Mouse (Mus musculus): ENCODE measurements around the gene Pard3. TPM values are rescaled to one million over a fixed set of nuclear protein-coding genes. Genes with fewer than 3 reads are reported as not detected.

The Pard3 gene
- polyA plus RNA-seq, 2 experiments, result 4.5 TPM

DNA sequence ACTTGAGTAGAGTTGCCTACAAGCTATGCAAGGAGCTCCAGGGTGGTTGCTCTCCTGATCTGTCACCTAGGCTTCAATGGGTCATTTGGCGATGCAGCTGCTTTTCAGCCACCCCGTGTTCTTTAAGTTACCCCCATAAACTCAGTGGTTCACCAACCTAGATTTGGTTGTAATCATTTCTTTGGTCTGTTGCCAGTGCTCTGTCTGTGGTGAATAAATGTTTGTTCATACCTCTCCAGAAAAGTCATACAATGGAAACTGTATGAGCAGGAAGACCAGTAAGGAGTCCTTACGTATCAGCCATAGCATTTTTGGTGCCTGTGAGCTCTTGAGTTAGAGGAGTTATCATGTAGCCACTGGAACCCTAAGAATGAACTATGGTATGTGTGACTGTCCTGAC, 17.6 kb downstream of the Pard3 start:
- Histone ChIP-seq H3K4me1 (replicated peaks; ENCODE audit: control insufficient read depth in 2 of 2, insufficient read depth in 2 of 2, low read length in 1 of 2) (peaks cover 0 to 26% of the 10 kb centered on the region in 2 experiments; a peak in 2 of 4 replicates), H3K4me3 (ENCODE audit: insufficient read depth in 1 of 2, low read depth in 2 of 2, low read length in 2 of 2) (no peak overlapping the region), H3K9ac (replicated peaks) (no peak overlapping the region), H3K9me3 (ENCODE audit: control insufficient read depth, low read length) (no peaks in the 10 kb centered on the region), H3K36me3 (replicated peaks; ENCODE audit: control insufficient read depth, insufficient read depth, low read depth) (no peaks in the 10 kb centered on the region), H3K4me2 (ENCODE audit: low read depth) (no peak overlapping the region), H3K27ac (no peak overlapping the region), H3K27me3 (ENCODE audit: control insufficient read depth, insufficient read depth, low read length) (no peaks in the 10 kb centered on the region)
- ATAC-seq (ENCODE audit: insufficient read depth), result no peak
- TF ChIP-seq EP300 (IDR thresholded peaks at IDR 0.05; ENCODE audit: low read depth), result no peak
- TF ChIP-seq CTCF (IDR thresholded peaks at IDR 0.05; ENCODE audit: low read depth), result no peak
- WGBS (ENCODE audit: insufficient replicate concordance), result 61% methylated on average over 3 of the region's 3 CpGs
- no peak for DNase-seq (ENCODE audit: low read depth in 3 of 3, low spot score in 3 of 3)

DNA sequence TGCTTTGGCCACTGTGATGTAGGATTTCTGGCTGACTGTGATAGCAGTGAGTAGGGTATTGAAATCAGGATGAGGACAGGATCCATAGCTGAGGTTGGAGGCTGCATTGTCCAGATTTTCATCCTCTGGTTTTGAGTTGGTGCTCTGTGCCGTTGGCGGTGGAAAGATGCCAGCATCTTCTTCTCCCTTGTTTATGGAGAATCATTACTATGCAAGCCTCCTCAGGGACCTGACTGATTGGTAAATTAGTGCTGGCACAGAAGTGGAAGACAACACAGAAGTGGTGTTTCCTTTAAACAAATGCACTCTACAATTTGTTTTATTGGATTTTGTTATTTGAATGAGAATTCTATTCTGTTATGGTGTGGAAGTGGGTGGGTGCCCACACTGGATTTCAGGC, 18.8 kb downstream of the Pard3 start:
- Histone ChIP-seq H3K9ac (replicated peaks) (no peak overlapping the region), H3K4me3 (ENCODE audit: insufficient read depth in 1 of 2, low read depth in 2 of 2, low read length in 2 of 2) (no peak overlapping the region), H3K4me1 (replicated peaks; ENCODE audit: control insufficient read depth in 2 of 2, insufficient read depth in 2 of 2, low read length in 1 of 2) (peaks cover 0 to 22% of the 10 kb centered on the region in 2 experiments; a peak in 2 of 4 replicates), H3K36me3 (replicated peaks; ENCODE audit: control insufficient read depth, insufficient read depth, low read depth) (no peaks in the 10 kb centered on the region), H3K9me3 (ENCODE audit: control insufficient read depth, low read length) (no peaks in the 10 kb centered on the region), H3K4me2 (ENCODE audit: low read depth) (no peak overlapping the region), H3K27me3 (ENCODE audit: control insufficient read depth, insufficient read depth, low read length) (no peaks in the 10 kb centered on the region), H3K27ac (no peak overlapping the region)
- WGBS (ENCODE audit: insufficient replicate concordance), result 74% methylated on average over 2 of the region's 2 CpGs
- ATAC-seq (ENCODE audit: insufficient read depth), result no peak
- TF ChIP-seq EP300 (IDR thresholded peaks at IDR 0.05; ENCODE audit: low read depth) (no peak), CTCF (IDR thresholded peaks at IDR 0.05; ENCODE audit: low read depth) (no peak)
- no peak for DNase-seq (ENCODE audit: low read depth in 3 of 3, low spot score in 3 of 3)

DNA sequence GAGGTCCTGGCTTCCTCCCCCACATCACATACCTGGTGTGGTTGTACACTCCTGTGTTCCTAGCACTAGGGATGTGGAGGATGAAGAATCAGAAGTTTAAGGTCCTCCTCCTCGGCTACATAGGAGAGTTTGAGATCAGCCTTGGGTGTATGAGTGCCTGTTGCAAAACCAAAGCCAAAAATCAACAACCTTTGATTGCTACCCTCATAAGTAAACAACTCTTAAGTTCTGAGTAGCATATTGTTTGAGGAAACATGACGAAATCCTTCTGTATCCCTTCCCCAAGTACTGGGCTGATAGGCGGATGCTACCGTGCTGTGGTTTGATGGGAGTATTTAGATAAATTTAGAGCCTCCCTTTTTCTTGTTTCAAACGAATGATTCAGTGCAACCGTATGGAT, 20.9 kb downstream of the Pard3 start:
- Histone ChIP-seq H3K4me3 (ENCODE audit: insufficient read depth in 1 of 2, low read depth in 2 of 2, low read length in 2 of 2) (no peak overlapping the region), H3K9ac (replicated peaks) (no peak overlapping the region), H3K4me2 (ENCODE audit: low read depth) (no peak overlapping the region), H3K9me3 (ENCODE audit: control insufficient read depth, low read length) (no peaks in the 10 kb centered on the region), H3K27me3 (ENCODE audit: control insufficient read depth, insufficient read depth, low read length) (no peaks in the 10 kb centered on the region), H3K27ac (no peak overlapping the region), H3K36me3 (replicated peaks; ENCODE audit: control insufficient read depth, insufficient read depth, low read depth) (no peaks in the 10 kb centered on the region), H3K4me1 (replicated peaks; ENCODE audit: control insufficient read depth in 2 of 2, insufficient read depth in 2 of 2, low read length in 1 of 2) (peaks cover 0 to 27% of the 10 kb centered on the region in 2 experiments; a peak in 2 of 4 replicates)
- no peak for TF ChIP-seq CTCF (IDR thresholded peaks at IDR 0.05; ENCODE audit: low read depth)
- no peak for TF ChIP-seq EP300 (IDR thresholded peaks at IDR 0.05; ENCODE audit: low read depth)
- 52% methylated on average over 6 of the region's 6 CpGs for WGBS (ENCODE audit: insufficient replicate concordance)
- DNase-seq (ENCODE audit: low read depth in 3 of 3, low spot score in 3 of 3) (no peak), ATAC-seq (ENCODE audit: insufficient read depth) (0 out of 2 replicates have a peak, but pooled peaks have one; percentile 14)

DNA sequence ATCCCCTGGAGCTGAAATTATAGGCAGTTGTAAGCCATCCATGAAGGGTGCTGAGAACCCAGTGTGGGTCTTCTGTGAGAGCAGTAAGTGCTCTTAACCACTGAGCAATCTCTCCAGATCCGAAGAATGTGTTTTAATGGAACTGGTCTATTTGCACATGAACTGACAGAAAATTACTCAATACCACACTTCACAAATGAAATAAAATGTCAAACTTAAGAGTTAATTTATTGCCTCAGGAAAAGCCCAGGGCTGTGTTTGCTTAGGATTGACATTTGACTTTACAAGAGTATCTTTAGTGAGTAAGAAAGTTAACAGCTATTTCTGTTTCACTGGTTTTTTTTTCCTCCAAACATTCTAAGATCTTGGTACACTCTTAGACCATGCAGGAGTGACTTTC, 23.7 kb downstream of the Pard3 start:
- DNase-seq (ENCODE audit: low read depth in 3 of 3, low spot score in 3 of 3) (no peak), ATAC-seq (ENCODE audit: insufficient read depth) (no peak)
- peaks cover 0 to 16% of the 10 kb centered on the region in 2 experiments; a peak in 2 of 4 replicates for H3K4me1 ChIP-seq (replicated peaks; ENCODE audit: control insufficient read depth in 2 of 2, insufficient read depth in 2 of 2, low read length in 1 of 2)
- H3K4me3 ChIP-seq (ENCODE audit: insufficient read depth in 1 of 2, low read depth in 2 of 2, low read length in 2 of 2), result no peak overlapping the region
- no peaks in the 10 kb centered on the region for H3K27me3 ChIP-seq (ENCODE audit: control insufficient read depth, insufficient read depth, low read length)
- H3K4me2 ChIP-seq (ENCODE audit: low read depth), result no peak overlapping the region
- WGBS (ENCODE audit: insufficient replicate concordance), result 50% methylated on average over 1 of the region's 1 CpGs
- no peak overlapping the region for H3K9ac ChIP-seq (replicated peaks)
- H3K36me3 ChIP-seq (replicated peaks; ENCODE audit: control insufficient read depth, insufficient read depth, low read depth), result no peaks in the 10 kb centered on the region
- no peak for TF ChIP-seq EP300 (IDR thresholded peaks at IDR 0.05; ENCODE audit: low read depth)
- no peak for TF ChIP-seq CTCF (IDR thresholded peaks at IDR 0.05; ENCODE audit: low read depth)
- H3K9me3 ChIP-seq (ENCODE audit: control insufficient read depth, low read length), result no peaks in the 10 kb centered on the region
- no peak overlapping the region for H3K27ac ChIP-seq

DNA sequence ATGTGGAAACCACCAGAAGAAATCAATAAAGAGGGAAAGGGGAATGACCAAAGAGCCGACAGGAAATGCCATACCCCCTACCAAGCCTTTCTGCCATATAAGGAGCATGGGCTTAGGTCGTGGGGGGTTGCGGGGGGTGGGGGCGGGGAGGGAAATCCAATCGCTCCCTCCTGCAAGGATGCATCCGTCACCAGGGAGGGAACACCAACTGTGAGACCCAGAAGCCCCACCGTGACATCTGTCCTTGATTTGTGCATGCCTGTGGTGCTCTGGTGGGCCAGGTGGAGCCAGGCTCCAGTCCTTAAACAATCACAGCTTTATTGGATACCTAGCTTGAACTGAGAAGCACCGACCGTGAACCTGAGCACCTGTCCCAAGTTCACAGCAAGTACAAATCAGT, 24.7 kb downstream of the Pard3 start:
- no peak overlapping the region for H3K4me2 ChIP-seq (ENCODE audit: low read depth)
- H3K4me3 ChIP-seq (ENCODE audit: insufficient read depth in 1 of 2, low read depth in 2 of 2, low read length in 2 of 2), result no peak overlapping the region
- 26% methylated on average over 9 of the region's 9 CpGs for whole genome bisulfite sequencing (ENCODE audit: insufficient replicate concordance)
- no peaks in the 10 kb centered on the region for H3K9me3 ChIP-seq (ENCODE audit: control insufficient read depth, low read length)
- no peaks in the 10 kb centered on the region for H3K36me3 ChIP-seq (replicated peaks; ENCODE audit: control insufficient read depth, insufficient read depth, low read depth)
- H3K27ac ChIP-seq, result no peak overlapping the region
- H3K9ac ChIP-seq (replicated peaks), result no peak overlapping the region
- DNase-seq (ENCODE audit: low read depth in 3 of 3, low spot score in 3 of 3), result no peak
- no peak for ATAC-seq (ENCODE audit: insufficient read depth)
- no peak for TF ChIP-seq CTCF (IDR thresholded peaks at IDR 0.05; ENCODE audit: low read depth)
- TF ChIP-seq EP300 (IDR thresholded peaks at IDR 0.05; ENCODE audit: low read depth), result no peak
- H3K27me3 ChIP-seq (ENCODE audit: control insufficient read depth, insufficient read depth, low read length), result no peaks in the 10 kb centered on the region
- peaks cover 0 to 16% of the 10 kb centered on the region in 2 experiments; a peak in 2 of 4 replicates for H3K4me1 ChIP-seq (replicated peaks; ENCODE audit: control insufficient read depth in 2 of 2, insufficient read depth in 2 of 2, low read length in 1 of 2)
